Mouse (Mus musculus) liver, postnatal 0 days (tissue): ENCODE measurements at regions not wholly inside any gene's neighbourhood (a gene's known extent, or its start where the extent isn't known, plus 50 kb on each side); places are given as distances from the start of the nearest gene placed in this dataset.

Source experiments
- CTCF ChIP-seq: sonication (generic); IDR thresholded peaks from 2 replicates; pipeline ENCODE4 v1.5.1; 2016; ENCODE audit warnings: antibody characterized with exemption, low read depth
- EP300 ChIP-seq: IDR thresholded peaks from 2 replicates; pipeline ENCODE4 v1.6.1; 2016; ENCODE audit warnings: antibody characterized with exemption, low read depth, mild to moderate bottlenecking

DNA sequence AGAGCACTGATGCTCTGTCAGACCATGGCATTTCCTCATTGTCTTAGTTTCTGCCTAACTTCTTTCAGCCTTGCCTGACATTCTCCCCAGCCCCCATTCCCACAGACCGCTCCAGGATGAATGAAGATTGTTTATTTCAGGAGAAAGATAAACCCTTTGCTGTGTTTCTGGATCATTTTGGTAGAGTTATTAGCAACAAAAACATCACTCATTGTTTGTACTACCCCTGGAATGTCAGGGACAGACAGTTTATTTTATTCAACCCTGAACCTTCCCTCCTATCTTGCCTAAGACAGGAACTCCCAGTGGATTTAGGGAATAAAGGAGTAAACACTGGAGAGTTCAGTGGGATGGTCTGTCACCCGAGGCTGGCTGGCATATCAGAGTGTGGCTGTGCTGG, 484.3 kb downstream of the Dhx35 start:
- no peak for TF ChIP-seq CTCF
- no peak for TF ChIP-seq EP300
